Mouse (Mus musculus): ENCODE data around the gene Ppp1r3a. TPM values are rescaled to one million over a fixed set of nuclear protein-coding genes. Genes with fewer than 3 reads are reported as not detected.
"Not testable (repeated sequence)": the region's sequence is repeated elsewhere in the genome, so short reads cannot be mapped to it uniquely, and the experiment has no call there.

The Ppp1r3a gene
- total RNA-seq, 1 experiment = not detected

DNA sequence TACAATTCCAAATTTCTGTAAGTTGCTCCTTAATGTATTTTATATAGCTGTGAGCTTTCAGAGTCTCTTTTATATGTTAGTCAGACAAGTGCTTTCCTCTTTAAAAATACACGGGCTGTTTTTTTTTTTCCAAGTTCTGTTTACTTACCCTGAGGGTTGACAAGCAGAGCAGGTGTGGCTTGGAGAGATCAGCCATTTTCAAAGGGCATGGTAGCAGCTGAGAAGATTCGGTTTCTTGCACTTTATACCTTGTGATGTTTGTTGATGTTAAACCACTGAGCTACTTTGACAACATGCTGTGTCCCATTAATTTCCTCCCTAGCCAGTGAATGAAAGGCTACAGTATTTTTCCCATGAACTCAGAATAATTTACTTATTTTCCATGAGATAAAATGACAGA lies 42.9 kb downstream of the Ppp1r3a start:
- no peak for TF ChIP-seq ZNF384 (IDR thresholded peaks at IDR 0.05; ENCODE audit: low read depth, low read length)
- TF ChIP-seq MAFK (IDR thresholded peaks at IDR 0.05; ENCODE audit: insufficient read depth, low read depth, low read length) = no peak
- TF ChIP-seq ZC3H11A (IDR thresholded peaks at IDR 0.05; ENCODE audit: borderline replicate concordance, low read depth, low read length) = no peak
- TF ChIP-seq HCFC1 (IDR thresholded peaks at IDR 0.05; ENCODE audit: borderline replicate concordance, insufficient read depth, low read length) = no peak
- TF ChIP-seq CHD2 (IDR thresholded peaks at IDR 0.05; ENCODE audit: low read depth, low read length) = no peak
- in situ Hi-C loops (cut with MboI; ENCODE audit: low sequenced_read_pairs in 2 of 2, unreplicated experiment in 2 of 2) = no loop called here
- H3K27ac ChIP-seq (ENCODE audit: insufficient read depth, low read depth, low read length, poor library complexity, severe bottlenecking) = no peak overlapping the region

GRCm38 (mm10) chr6:14700030-14700429 lies 55.0 kb downstream of the Ppp1r3a start:
- in situ Hi-C loops (cut with MboI; ENCODE audit: low sequenced_read_pairs in 2 of 2, unreplicated experiment in 2 of 2) = no loop called here

More for the DNA sequence above, 42.9 kb downstream of the Ppp1r3a start:
- no peak overlapping the region for H3K4me3 ChIP-seq (ENCODE audit: insufficient read depth in 1 of 2, low read depth in 1 of 2, low read length in 2 of 2, poor library complexity in 1 of 2, severe bottlenecking in 1 of 2)
- H3K9me3 ChIP-seq (ENCODE audit: control insufficient read depth, insufficient read depth, low read depth, low read length) = no peaks in the 10 kb centered on the region
- DNase-seq (ENCODE audit: low read depth, low spot score) = no peak
- H3K36me3 ChIP-seq (ENCODE audit: control insufficient read depth, insufficient read depth, low read length, poor library complexity, severe bottlenecking) = no peaks in the 10 kb centered on the region
- no peaks in the 10 kb centered on the region for H3K4me1 ChIP-seq (ENCODE audit: control insufficient read depth in 2 of 2, insufficient read depth in 2 of 2, low read length in 2 of 2, poor library complexity in 1 of 2)
- H3K9ac ChIP-seq (ENCODE audit: insufficient read depth, low read depth, low read length, poor library complexity, severe bottlenecking) = no peak overlapping the region

DNA sequence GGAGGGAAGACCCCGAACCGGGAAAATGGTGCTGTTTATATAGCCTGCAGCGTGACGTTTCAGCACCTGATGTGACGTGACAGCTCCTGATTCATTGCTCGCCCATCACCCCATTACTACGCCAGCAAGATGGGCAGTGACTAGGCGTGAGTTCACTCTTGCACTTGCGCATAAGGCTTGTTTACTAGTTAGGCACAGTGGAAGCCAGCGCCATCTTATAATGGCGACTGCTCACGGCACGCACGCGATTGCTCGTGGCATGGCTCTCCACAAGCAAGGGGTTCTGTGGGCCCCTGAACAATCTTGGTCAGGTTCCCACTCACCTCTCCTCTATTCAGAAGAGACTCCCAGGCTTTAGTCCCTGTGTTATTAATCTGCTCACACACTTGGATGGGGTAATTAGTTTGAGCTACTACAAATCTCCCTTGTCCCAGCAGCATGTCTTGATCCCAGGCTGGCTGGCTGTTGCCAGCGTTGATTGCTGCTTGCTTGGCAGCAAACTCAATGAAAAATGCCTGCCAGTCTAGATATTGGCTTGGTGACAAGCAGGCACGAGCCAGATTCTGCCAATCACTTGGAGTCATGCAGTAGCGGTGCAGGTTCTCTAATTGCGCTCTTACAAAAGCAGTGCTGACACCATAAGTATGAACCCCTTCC lies 75.7 kb downstream of the Ppp1r3a start:
- H3K9ac ChIP-seq (ENCODE audit: insufficient read depth, low read depth, low read length, poor library complexity, severe bottlenecking); H3K4me1 ChIP-seq (ENCODE audit: control insufficient read depth in 2 of 2, insufficient read depth in 2 of 2, low read length in 2 of 2, poor library complexity in 1 of 2); H3K27ac ChIP-seq (ENCODE audit: insufficient read depth, low read depth, low read length, poor library complexity, severe bottlenecking); H3K9me3 ChIP-seq (ENCODE audit: control insufficient read depth, insufficient read depth, low read depth, low read length); H3K36me3 ChIP-seq (ENCODE audit: control insufficient read depth, insufficient read depth, low read length, poor library complexity, severe bottlenecking); in situ Hi-C loops (cut with MboI; ENCODE audit: low sequenced_read_pairs in 2 of 2, unreplicated experiment in 2 of 2); DNase-seq (ENCODE audit: low read depth, low spot score); H3K4me3 ChIP-seq (ENCODE audit: insufficient read depth in 1 of 2, low read depth in 1 of 2, low read length in 2 of 2, poor library complexity in 1 of 2, severe bottlenecking in 1 of 2): not testable (repeated sequence)

More at GRCm38 (mm10) chr6:14700030-14700429, 55.0 kb downstream of the Ppp1r3a start:
- no peak overlapping the region for H3K27ac ChIP-seq (ENCODE audit: insufficient read depth, low read depth, low read length, poor library complexity, severe bottlenecking)
- no peaks in the 10 kb centered on the region for H3K4me1 ChIP-seq (ENCODE audit: control insufficient read depth in 2 of 2, insufficient read depth in 2 of 2, low read length in 2 of 2, poor library complexity in 1 of 2)
- H3K36me3 ChIP-seq (ENCODE audit: control insufficient read depth, insufficient read depth, low read length, poor library complexity, severe bottlenecking) = no peaks in the 10 kb centered on the region
- no peaks in the 10 kb centered on the region for H3K9me3 ChIP-seq (ENCODE audit: control insufficient read depth, insufficient read depth, low read depth, low read length)
- no peak for DNase-seq (ENCODE audit: low read depth, low spot score)
- H3K4me3 ChIP-seq (ENCODE audit: insufficient read depth in 1 of 2, low read depth in 1 of 2, low read length in 2 of 2, poor library complexity in 1 of 2, severe bottlenecking in 1 of 2) = no peak overlapping the region
- H3K9ac ChIP-seq (ENCODE audit: insufficient read depth, low read depth, low read length, poor library complexity, severe bottlenecking) = no peak overlapping the region
- no peak for TF ChIP-seq CHD2 (IDR thresholded peaks at IDR 0.05; ENCODE audit: low read depth, low read length)
- no peak for TF ChIP-seq MAFK (IDR thresholded peaks at IDR 0.05; ENCODE audit: insufficient read depth, low read depth, low read length)
- TF ChIP-seq ZNF384 (IDR thresholded peaks at IDR 0.05; ENCODE audit: low read depth, low read length) = no peak
- no peak for TF ChIP-seq HCFC1 (IDR thresholded peaks at IDR 0.05; ENCODE audit: borderline replicate concordance, insufficient read depth, low read length)
- TF ChIP-seq ZC3H11A (IDR thresholded peaks at IDR 0.05; ENCODE audit: borderline replicate concordance, low read depth, low read length) = no peak

GRCm38 (mm10) chr6:14668966-14669365 lies 86.1 kb downstream of the Ppp1r3a start:
- H3K27ac ChIP-seq (ENCODE audit: insufficient read depth, low read depth, low read length, poor library complexity, severe bottlenecking); DNase-seq (ENCODE audit: low read depth, low spot score); in situ Hi-C loops (cut with MboI; ENCODE audit: low sequenced_read_pairs in 2 of 2, unreplicated experiment in 2 of 2); H3K9ac ChIP-seq (ENCODE audit: insufficient read depth, low read depth, low read length, poor library complexity, severe bottlenecking); H3K36me3 ChIP-seq (ENCODE audit: control insufficient read depth, insufficient read depth, low read length, poor library complexity, severe bottlenecking); H3K9me3 ChIP-seq (ENCODE audit: control insufficient read depth, insufficient read depth, low read depth, low read length); H3K4me3 ChIP-seq (ENCODE audit: insufficient read depth in 1 of 2, low read depth in 1 of 2, low read length in 2 of 2, poor library complexity in 1 of 2, severe bottlenecking in 1 of 2); H3K4me1 ChIP-seq (ENCODE audit: control insufficient read depth in 2 of 2, insufficient read depth in 2 of 2, low read length in 2 of 2, poor library complexity in 1 of 2): not testable (repeated sequence)

- H3K36me3 ChIP-seq (ENCODE audit: control insufficient read depth, insufficient read depth, low read length, poor library complexity, severe bottlenecking); H3K9me3 ChIP-seq (ENCODE audit: control insufficient read depth, insufficient read depth, low read depth, low read length); DNase-seq (ENCODE audit: low read depth, low spot score); H3K4me1 ChIP-seq (ENCODE audit: control insufficient read depth in 2 of 2, insufficient read depth in 2 of 2, low read length in 2 of 2, poor library complexity in 1 of 2); H3K4me3 ChIP-seq (ENCODE audit: insufficient read depth in 1 of 2, low read depth in 1 of 2, low read length in 2 of 2, poor library complexity in 1 of 2, severe bottlenecking in 1 of 2); H3K27ac ChIP-seq (ENCODE audit: insufficient read depth, low read depth, low read length, poor library complexity, severe bottlenecking); in situ Hi-C loops (cut with MboI; ENCODE audit: low sequenced_read_pairs in 2 of 2, unreplicated experiment in 2 of 2); H3K9ac ChIP-seq (ENCODE audit: insufficient read depth, low read depth, low read length, poor library complexity, severe bottlenecking): not testable (repeated sequence)
These were observed 87.4 kb downstream of the Ppp1r3a start for GRCm38 (mm10) chr6:14667651-14668050.

Other genes with a start within 250 kb of the Ppp1r3a start
- gene Foxp2, start 146.1 kb upstream of the Ppp1r3a start, total RNA-seq (2012; rRNA removed) = 0.09 TPM in 1 of 2 replicates, not detected in the other